Mouse (Mus musculus) E14TG2a.4 (cell line): ENCODE measurements around the gene Mcoln3.

Source experiments
- CTCF ChIP-seq: conservative IDR thresholded peaks from 2 replicates; pipeline ENCODE4 v1.5.1; 2014; ENCODE audit warnings: low read length
- NANOG ChIP-seq: IDR thresholded peaks from 2 replicates; pipeline ENCODE4 v1.6.1; 2014; ENCODE audit warnings: borderline replicate concordance, low read length, mixed read lengths
- POU5F1 ChIP-seq: IDR thresholded peaks from 2 replicates; pipeline ENCODE4 v1.6.1; 2014; ENCODE audit warnings: low read length, borderline replicate concordance

GRCm38 (mm10) chr3:146177748-146178582, 60.7 kb downstream of the Mcoln3 start:
- TF ChIP-seq CTCF (peak; percentile 73), NANOG (no peak), POU5F1 (no peak)
